Mouse (Mus musculus) right cerebral cortex, postnatal 10 days (tissue): ENCODE measurements at regions not wholly inside any gene's neighbourhood (a gene's known extent, or its start where the extent isn't known, plus 50 kb on each side); places are given as distances from the start of the nearest gene placed in this dataset.

ENCODE experiments used
- DNase-seq, 2 experiments: peaks; one replicate each; pipeline ENCODE4 v3.0.0; 2021; ENCODE audit warnings: low spot score in 2 of 2

DNA sequence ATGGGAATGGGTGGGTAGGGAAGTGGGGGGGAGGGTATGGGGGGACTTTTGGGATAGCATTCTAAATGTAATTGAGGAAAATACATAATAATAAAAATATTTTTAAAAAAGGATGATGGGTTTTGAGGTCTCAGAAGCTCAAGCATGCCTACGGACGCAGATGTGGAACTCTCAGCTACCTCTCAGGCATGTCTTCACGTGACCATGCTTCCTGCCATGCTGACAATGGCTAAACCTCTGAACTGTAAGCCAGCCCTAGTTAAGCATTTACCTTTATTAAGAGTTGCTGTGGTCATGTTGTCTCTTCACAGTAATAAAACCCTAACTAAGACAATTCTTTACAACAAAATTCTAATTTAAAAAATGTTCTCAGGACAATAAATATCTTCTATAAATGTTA lies 80.0 kb downstream of the Tex36 start:
- DNase-seq, result no peak

DNA sequence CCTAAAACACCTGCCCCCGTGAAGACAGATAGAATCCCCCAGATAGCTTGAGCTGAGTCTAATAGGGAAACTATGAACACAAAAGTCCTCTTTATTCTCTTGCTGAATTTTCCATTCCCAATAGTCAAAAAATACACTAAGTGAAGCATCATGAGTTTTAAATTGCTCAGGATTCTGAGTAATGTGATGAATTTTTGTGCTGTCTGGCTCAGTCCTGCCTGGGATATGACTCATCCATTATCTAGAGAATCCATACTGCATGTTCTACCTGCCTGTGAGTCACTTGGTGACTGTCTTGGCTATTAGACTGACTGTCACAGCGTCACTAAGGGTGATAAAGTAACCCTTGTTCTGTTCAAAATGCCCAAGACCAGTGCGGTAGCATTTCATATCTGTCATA lies 83.0 kb downstream of the Tex36 start:
- no peak for DNase-seq

DNA sequence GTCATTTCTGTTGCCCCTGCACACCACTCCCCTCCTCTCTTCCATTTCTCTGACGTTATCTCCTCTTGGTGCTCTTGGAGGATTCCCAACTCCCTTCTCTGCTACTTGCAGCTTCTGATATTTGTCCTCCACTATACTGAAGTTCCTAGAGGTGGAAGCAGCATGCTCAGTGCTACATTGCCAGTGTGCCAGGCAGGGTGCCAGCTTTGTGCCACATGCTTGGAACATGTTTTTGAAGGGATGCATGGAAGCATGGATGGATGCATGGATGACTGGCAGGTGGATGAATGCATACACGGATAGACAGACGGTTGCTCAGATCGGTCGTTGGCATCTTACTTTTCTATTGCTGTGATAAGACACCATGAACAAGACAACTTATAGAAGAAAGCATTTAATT lies 84.4 kb downstream of the Tex36 start:
- no peak for DNase-seq

DNA sequence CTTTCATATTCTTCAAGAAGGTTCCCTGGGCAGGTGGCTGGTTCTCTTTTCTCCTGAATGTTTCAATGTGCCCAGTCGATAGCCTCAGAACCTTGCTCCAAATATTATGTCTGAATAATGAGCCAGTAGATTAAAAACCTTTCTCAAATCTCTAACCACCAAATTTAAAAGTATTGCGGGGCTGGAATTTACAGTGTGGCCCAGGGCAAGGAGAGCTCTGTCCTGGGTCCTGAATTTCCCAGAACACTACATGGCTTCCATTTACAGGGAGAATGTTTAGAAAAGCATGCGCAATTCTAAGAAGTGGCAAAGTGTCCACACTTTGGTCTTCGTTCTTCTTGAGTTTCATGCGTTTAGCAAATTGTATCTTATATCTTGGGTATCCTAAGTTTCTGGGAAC lies 91.0 kb downstream of the Tex36 start:
- no peak for DNase-seq

DNA sequence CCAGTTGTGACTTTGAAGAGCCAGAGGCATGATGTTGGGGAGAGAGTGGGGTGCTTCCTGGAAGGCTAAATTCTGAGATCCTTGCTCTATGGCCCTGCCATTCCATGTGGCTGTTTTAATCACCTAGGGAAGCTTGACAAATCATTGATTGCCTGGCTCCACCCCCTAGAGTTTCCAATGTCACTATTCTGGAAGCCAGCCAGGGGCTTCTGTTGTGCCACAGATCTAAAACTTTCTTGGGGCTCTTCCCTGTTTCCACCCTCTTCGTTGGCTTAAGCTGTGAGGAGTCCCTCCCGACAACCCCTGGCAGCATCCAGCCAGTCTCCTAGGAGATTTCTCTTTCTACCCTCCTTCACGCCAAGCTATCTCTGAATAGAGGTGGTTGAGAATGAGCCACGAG lies 92.5 kb downstream of the Tex36 start:
- peak in 1 of 2 experiments; percentile 44 for DNase-seq

DNA sequence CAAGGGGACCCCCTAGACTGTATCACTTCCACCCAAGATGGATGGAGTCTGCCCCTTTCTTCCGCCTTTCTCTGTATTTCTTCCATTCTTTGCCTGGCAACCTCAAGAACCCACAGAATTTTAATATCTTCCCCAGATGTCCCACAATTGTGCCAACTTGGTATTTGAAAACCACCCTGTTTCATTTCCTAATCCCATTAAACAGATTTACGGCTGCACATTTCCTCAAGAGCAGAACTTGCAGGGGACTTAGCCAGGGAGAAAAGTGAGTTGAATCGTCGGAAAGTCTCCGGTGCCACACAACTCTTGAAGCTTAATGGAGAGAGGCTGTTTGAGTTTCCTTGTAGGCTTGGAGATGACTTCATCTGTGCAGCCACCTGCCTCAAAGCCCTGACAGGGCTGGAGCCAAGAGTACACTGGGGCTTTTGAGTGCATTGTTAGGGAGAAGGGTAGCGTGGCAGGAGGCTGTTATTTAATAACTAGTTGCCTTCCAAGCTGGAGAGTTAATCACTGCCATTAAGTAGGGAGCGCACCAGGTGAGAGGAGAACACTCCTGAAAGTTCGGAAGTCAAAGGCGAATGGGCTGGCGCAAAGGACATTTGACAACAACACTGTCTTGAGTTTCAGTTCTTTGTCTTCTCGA lies 93.5 kb downstream of the Tex36 start:
- DNase-seq, result no peak

DNA sequence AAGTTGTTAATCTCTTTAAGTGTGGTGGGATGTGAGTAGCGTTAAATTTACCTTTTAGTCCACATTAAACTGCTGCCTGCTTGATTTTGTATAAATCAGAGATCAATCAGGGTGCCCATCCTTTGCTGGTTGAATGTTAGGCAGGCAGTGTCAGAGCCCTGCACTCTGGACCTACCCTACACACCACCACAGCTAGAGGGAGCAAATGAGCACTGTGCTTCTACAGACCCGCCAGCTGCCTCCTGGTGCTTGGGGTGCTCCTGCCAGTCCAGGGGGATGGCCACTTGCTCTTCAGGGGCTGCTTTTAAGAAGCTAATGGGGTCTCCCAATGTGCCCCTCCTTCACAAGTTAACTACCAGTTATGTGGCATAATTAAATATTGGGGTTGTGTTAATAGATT lies 96.3 kb downstream of the Tex36 start:
- no peak for DNase-seq

DNA sequence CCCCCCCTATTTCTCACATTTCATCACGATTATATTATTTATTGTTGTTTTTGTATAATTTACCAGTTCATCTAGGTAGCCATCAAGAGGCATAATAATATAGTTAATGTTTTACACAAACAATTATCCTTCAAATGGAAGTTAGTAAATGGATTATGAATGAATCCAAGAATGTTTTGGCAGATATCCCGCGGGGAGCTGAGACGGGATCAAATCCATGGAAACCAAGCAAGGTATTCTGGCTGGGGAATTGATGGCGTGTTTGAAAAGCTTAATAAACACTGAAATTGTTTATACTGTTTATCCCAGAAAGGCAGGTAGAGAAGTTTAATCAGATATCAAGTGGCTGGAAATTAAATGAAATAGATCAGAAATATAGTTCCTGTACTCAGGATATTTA lies 98.0 kb downstream of the Tex36 start:
- no peak for DNase-seq

DNA sequence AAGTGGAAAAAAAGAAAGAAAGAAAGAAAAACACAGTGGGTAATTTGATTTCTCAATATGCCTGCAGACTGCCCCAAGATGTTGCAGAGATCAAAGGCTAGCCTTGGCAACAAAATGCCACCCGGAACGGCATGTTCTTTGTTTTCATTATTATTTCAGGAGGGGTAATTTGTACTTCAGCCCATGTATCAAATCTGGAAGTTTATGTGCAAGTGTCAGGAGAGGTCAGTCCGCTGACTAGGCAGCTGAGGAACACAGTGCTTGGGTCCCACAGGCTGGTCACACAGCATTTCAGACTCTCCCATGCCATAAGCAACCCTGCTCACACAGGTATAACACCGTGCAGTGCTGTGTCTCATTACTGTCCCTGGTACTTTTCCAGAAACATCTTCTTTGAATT lies 99.2 kb downstream of the Tex36 start:
- DNase-seq, result no peak

DNA sequence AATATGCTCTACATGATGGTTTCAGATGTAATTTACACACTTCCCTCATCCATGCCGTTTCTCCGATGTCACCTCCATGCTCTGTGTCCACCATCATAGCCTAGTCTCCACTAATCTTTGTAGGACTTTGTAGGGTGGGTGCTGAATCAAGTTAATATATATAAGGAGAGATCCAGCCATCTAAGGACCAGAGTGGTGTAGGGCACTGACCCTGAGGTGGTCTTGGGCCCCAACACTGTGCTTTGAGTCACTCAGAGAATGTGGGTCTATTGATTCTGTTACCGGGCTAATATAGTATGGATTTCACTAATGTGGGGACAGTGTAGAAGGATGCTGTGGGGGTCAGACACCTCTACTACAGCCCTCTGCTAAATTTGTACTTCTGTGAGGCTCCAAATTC lies 104.4 kb downstream of the Tex36 start:
- DNase-seq, result no peak

DNA sequence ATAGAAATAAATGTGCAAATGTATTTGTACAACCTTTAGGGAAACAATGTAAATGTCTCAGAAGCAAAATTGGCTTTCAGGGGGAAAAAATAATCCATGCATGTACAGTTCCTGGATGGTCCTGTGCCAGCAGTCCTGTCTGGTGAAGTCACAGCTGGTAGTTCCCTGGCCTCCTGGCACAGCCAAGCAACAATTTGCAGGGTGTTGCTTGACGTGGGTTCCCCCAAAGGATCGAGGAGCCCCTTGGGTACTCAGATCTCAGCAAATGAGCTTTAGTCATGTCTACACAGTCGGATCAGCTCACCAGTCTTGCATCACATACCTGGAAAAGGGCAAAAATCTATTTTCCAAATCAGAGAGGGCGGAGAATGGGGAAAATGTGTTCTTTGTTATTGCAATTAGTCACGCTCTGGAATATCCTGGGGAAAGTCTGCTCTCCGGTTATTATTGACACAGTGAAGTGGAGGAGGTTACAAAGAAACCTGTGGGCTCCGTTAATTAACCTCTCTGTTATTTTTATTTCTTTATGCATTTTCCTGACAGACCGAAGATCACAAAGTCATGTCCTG lies 106.9 kb downstream of the Tex36 start:
- DNase-seq, result no peak

DNA sequence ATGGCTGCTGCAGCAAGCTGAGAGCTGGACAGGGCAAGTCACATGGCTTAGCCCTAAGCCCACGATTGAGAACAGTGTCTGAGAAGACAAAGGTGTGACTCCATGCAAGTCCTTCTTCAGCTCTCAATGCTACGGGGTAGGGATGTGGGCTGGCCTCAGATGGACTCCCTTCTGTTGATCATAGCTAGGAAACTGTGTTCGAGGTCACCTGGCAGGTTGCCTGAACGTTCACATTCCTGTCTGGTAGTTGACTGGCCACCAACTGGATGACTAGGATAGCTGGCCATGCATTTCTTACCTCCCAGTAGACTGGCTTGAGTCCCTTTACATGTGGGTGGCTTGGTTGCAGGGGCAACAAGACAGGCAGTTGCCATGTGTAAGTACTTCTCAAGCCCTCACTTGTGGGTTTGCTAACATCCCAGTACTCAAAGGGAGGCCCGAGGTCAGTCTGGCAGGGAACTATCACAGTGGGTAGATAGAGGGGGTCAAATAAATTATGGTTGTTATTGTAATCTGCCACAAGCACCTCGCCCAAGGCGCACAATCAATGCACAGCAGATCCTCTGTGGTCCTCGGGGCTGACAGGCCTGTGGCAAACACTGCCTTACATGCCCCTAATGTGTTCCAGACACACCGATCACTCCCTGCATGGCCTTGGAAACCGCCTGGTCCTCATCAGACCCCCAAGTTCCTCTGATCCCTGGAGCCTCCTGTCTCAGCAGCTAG lies 107.5 kb downstream of the Tex36 start:
- no peak for DNase-seq

DNA sequence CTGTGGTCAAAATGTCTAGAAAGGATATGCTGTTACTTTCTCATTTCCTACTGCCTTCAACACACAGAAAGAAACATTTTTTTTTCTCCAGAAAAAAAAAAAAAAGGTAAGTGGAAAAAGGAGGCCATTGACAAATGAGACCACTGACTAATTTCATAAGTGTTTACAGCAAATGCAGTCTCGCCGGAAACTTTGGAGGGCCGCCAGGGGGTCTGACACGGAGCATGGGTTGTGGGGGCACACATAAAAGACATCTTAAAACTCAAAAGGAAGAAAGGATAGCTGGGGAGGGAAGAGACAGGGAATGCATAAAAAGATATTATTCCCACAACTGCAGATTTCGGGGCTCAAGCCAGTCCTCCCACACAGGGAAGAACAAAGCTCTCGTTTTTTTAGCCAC lies 109.3 kb downstream of the Tex36 start:
- DNase-seq, result peak in 1 of 2 experiments; percentile 37

DNA sequence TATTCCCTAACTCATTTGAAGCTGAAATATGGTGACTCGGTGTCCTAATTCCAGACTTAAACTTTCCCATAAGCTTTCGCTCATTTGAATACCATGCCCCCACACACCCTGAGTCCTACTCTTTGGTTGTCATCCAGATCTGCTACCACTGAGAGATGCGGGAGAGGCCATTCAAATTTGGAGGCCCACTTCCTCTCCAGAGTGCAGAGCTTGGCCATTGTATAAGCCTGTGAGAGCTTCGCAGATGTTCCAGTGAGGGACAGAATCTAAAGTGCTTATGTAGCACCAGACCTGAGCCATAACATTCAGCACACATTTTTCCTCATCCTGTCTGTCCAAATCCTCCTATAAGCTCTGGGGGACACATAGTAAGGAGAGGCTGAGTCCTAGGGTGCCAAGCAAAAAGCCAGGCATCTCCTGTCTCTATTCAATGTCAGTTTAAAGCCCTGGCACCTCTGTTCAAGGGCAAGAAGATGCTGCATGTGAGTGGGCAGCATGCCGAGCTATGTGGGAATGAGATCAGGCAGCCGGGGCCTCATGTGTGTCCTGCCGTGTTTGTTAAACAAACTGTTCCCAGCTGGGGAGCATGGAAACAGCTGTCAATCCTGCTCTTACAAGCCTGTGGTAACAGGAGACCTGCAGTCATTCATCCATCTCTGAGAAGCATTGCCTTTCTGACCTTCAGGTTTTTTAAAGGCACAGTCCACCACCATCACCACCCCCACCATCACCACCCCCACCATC lies 113.9 kb downstream of the Tex36 start:
- DNase-seq, result peak in 1 of 2 experiments; percentile 18

DNA sequence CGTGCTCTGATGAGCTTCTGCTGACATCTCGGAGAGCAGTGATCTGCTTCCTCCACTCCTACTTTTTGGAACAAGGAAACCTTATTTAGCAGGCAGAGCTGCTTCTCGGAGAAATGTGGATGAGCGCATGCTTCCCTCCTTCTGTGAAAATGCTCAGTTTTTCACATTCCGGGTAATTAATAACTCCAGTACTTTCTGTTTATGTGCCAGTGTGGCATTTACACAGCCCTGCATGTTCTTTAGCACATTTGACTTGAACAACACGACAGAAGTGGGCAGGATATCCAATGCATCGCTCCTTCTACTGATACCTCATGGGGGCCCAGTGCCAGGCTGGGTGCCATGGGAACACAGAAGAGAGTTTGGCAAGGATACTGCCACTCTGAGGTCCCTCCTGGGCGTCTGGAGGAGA lies 117.5 kb downstream of the Tex36 start:
- DNase-seq, result peak; percentile 67 to 74

DNA sequence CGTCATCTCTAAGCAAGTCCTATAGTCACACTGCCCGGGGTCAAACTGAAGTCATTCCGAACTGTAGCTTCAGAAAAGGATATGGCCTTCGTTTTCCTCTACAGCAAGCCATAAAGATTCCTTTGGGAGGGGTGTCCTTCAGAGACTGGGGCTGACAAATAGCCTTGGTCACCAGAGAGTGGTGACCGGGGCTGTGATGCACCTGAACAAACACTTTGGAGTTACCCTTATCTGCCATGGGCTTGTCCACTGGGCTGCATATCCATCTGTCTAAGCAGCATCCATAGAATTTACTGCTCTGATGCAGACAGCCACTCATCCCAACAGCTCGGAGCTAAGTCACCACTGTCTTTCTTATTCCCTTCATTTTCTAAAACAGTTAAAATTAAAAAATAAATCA lies 120.4 kb downstream of the Tex36 start:
- DNase-seq, result no peak

DNA sequence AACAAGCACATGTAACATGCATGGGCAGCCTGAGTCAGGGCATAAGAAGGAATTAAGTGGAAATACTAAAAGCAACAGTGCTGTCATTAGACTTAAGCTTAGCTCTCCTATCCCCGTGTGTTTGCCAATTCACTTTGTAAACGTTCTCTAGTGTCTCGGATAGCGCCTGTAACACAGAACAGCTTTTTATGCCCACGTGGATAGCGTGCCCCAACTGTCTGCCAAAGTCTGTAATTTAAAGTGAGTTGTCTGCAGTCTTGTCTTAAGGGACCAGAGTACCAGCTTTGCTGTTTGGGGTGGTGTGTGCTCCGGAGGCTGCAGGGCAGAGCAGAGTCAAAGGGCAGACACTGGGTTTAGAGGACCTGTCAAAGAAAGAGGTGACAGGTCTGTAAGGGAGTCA lies 122.3 kb downstream of the Tex36 start:
- peak; percentile 40 to 52 for DNase-seq

DNA sequence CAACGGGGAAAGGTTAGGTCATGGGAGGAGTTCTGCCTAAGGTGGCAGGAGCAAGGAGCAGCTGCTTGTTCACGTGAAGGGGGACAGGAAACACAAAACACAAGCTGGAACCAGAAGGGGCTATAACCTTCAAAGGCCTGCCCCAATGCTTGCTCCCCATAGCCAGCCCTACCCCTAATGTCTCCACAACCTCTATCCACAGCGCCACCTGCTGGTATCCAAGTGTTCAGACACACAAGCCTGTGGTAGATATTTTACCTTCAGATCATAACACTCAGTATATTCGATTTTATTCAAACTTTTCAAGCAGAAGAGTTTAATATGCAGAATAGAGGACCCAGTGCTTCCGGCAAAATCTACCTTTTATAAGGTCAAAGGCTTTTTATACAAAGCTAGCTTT lies 124.0 kb downstream of the Tex36 start:
- peak in 1 of 2 experiments; percentile 42 for DNase-seq

DNA sequence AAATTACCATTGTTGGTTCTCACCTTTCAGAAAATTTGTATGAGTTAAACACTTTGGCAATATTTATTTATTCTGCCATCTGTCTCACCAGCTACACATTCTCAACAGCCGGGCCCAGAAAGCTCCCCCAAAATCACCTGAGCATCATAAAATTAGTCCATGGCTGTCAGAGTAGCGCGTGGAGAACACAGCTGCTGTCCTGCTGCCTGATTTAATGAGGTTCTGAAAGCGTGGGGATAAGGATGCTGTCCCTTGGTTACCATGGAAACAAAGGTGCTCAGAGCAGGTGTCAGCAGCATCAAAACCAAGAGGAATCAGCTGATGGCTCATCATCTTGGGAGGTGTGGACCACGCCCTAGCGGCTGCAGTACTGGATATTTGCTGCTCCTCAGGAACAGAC lies 124.7 kb downstream of the Tex36 start:
- DNase-seq, result peak in 1 of 2 experiments; percentile 59

DNA sequence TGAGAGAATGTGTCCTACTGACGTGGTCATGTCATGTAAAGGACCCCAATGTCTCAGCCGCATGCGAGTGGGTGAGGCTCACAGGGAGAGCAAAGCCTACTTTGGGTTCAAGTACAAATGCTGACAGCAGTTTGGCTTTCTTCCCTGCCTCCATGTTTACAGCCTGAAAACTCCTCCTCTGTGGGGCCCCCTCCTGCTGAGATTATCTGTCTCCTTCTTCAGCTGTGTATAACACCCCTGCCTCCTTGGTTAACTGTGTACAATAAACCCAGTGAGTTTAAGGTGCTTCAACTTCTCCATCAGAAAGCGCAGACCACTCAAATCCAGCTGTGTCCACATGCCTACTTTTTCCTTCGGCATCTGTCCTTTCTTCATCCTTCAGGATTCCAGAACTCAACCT lies 130.3 kb downstream of the Tex36 start:
- no peak for DNase-seq

DNA sequence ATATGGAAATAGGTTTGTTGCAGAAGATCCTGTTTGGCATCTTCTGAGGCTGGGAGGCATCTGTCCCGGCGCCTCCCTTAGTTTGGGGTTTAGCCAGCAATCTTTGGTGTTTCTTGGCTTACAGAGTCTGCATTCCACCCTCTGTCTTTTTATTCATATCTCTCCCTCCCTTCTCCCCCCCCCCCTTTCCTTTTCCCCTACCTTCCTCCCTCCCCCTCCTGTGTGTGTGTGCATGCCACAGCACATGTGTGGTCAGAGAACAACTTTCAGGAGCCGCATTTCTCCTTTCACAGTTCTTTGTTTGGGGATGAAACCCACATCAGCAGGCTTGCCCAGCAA lies 131.4 kb downstream of the Tex36 start:
- DNase-seq, result no peak

DNA sequence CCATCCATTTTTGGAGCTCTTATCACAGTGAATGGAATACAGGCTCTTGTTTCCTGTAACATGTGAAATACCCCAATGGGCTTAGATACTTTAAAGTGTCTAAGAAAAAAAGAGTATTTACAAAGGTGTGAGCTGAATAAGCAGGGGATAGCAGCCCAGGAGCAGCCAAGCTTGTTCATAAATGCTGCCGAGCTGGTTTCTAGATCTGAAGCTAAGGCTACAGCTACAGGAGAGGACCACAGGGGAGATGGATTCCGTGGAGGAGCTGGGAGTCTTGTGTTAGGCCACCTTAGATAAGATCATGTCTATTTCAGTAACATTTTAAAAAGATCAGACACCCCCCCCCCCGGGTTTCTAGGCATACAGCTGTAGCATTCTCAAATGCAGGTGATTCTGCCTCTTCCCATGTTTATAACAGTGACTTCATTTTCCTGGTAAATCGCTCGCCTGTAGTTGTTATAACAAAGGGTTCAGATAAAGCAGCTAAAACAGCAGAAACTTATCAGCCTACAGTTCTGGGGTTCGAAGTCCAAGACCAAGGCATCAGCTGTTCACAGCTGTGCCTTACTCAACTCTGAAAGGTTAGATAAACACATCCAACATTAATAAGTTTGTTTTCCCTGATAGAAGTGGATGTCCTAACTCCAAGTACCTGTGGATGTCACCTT lies 131.9 kb downstream of the Tex36 start:
- no peak for DNase-seq
